Mouse (Mus musculus): ENCODE results near the gene Ube2v1.

DNA sequence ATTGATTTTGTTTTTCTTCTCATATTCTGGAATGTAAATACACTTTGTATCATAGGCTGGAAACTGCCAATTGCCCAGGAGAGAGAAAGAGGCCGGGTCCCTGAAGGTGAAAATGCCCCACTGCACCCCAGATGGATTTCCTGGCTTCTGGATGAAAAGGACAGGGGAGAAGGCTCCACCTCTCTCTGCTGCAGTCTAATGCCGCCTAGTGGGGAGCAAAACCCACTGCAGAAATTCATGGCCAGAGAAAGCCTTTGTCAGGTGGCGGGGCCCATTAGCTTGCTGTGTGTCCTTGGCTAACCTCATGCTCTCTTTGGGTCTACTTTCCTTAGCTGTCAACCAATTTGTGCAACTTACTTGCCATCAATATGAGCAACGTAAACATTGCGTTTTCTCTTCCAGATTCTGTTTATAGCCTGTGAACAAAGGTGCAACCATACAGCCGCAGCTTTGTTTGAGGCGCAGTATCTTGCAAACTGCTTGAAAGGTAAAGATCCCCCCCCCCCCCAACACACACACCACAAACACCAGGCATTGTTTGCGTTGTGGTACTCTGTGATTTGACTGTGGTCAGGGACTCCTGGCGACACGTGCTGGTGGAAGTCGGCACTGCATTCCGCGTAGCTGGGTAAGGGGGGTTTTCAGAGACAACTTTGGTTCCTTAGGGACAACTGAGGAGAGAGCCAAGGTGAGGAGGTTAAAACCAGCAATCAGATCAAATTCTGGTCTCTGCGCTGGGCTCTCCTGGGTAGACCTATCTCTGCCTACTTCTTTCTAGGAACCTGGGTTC is 43.4 kb upstream of the Ube2v1 start:
- TF ChIP-seq CTCF (conservative IDR thresholded peaks at IDR 0.05; ENCODE audit: low read length) = peak; percentile 89
- no peak for TF ChIP-seq POU5F1 (IDR thresholded peaks at IDR 0.05; ENCODE audit: borderline replicate concordance, low read length)

Measured in E14TG2a.4 (cell line).